Mouse (Mus musculus): ENCODE measurements around the gene Gm5426. TPM values are rescaled to one million over a fixed set of nuclear protein-coding genes. Genes with fewer than 3 reads are reported as not detected.

The Gm5426 gene
- polyA plus RNA-seq (2014; fragmentation: Illumina TruSeq; extraction: RNeasy Lipid Tissue Mini Kit (QIAGEN cat#74804); ENCODE audit: low read depth, low replicate concordance), result not detected

GRCm38 (mm10) chr10:96136451-96136850, at the start of gene Gm5426:
Gene Gm5426, plus strand, starts transcription at chr10:96136603.

Other genes with a start within 250 kb of the Gm5426 start
- 85.3 TPM for gene Eea1, start 196.0 kb upstream of the Gm5426 start, polyA plus RNA-seq (2014; fragmentation: Illumina TruSeq; extraction: RNeasy Lipid Tissue Mini Kit (QIAGEN cat#74804); ENCODE audit: low read depth, low replicate concordance)